Mouse (Mus musculus) liver, adult 2 months (tissue): ENCODE results near the gene Ifnlr1. TPM values are rescaled to one million over a fixed set of nuclear protein-coding genes. Genes with fewer than 3 reads are reported as not detected.

ENCODE experiments used
- DNase-seq: peaks from one replicate; pipeline ENCODE4 v3.0.0-alpha.2; 2011; ENCODE audit warnings: low read depth, low spot score; ENCODE audit errors: extremely low read depth
- H3K27ac ChIP-seq: fragments of 200-500 bp; replicated peaks from 2 replicates; pipeline ENCODE4 v1.5.1; 2012; ENCODE audit warnings: low read depth, mild to moderate bottlenecking, control low read depth, inconsistent platforms, low read length; ENCODE audit not compliant: insufficient read depth
- H3K27me3 ChIP-seq: fragments of 200-500 bp; 2 replicates; pipeline ENCODE4 v1.6.1; 2012; ENCODE audit warnings: mild to moderate bottlenecking, moderate library complexity, low read length, inconsistent platforms; ENCODE audit not compliant: control insufficient read depth, insufficient read depth
- H3K36me3 ChIP-seq: fragments of 200-500 bp; 2 replicates; pipeline ENCODE4 v1.6.1; 2012; ENCODE audit warnings: low read length, inconsistent platforms; ENCODE audit not compliant: control insufficient read depth, insufficient read depth
- H3K4me1 ChIP-seq: fragments of 200-500 bp; 2 replicates; pipeline ENCODE4 v1.6.1; 2011; ENCODE audit warnings: low read length; ENCODE audit not compliant: control insufficient read depth, insufficient read depth
- H3K4me3 ChIP-seq: fragments of 200-500 bp; 2 replicates; pipeline ENCODE4 v1.5.1; 2011; ENCODE audit warnings: low read depth, mild to moderate bottlenecking, control low read depth, low read length, moderate library complexity; ENCODE audit not compliant: insufficient read depth
- H3K79me2 ChIP-seq: fragments of 200-500 bp; 2 replicates; pipeline ENCODE4 v1.6.1; 2012; ENCODE audit warnings: inconsistent platforms, mild to moderate bottlenecking, low read length, moderate library complexity; ENCODE audit not compliant: control insufficient read depth, insufficient read depth
- H3K9ac ChIP-seq: fragments of 200-500 bp; 2 replicates; pipeline ENCODE4 v1.6.1; 2012; ENCODE audit warnings: low read depth, mild to moderate bottlenecking, control low read depth, inconsistent platforms, low read length
- CTCF ChIP-seq: fragments of 200-500 bp; IDR thresholded peaks from 2 replicates; pipeline ENCODE4 v1.5.1; 2011; ENCODE audit warnings: low read depth, low read length, control low read depth
- POLR2A ChIP-seq: fragments of 200-500 bp; IDR thresholded peaks from 2 replicates; pipeline ENCODE4 v1.6.1; 2011; ENCODE audit warnings: low read length, control low read depth; ENCODE audit not compliant: insufficient read depth; ENCODE audit errors: extremely low read depth
- WGBS: fragments of 180-500 bp; shearing (Covaris S2); methylation state at CpG from one replicate; pipeline ENCODE4 v1.1.7; 2018; 5-methylcytosine and 5-hydroxymethylcytosine counted together
- polyA plus RNA-seq: library from polyadenylated mRNA; depleted of rRNA; stranded (reverse); fragments of >200 nt; gene quantifications from 2 replicates; pipeline ENCODE4 v1.2.3, GENCODE M21; 2012
- total RNA-seq: library from RNA; depleted of rRNA; stranded (reverse); fragments of >200 nt; gene quantifications from 2 replicates; pipeline ENCODE4 v1.2.3, GENCODE M21; 2014

Gene Ifnlr1
- total and polyA plus RNA-seq, 2 experiments: under 0.01 to 0.06 TPM

GRCm38 (mm10) chr4:135664656-135665055 lies 21.4 kb upstream of the Ifnlr1 start:
- TF ChIP-seq CTCF: no peak
- TF ChIP-seq POLR2A: no peak
- no peaks in the 10 kb centered on the region for H3K4me1 ChIP-seq
- 92% methylated on average over 6 of the region's 6 CpGs for WGBS
- H3K27me3 ChIP-seq: no peaks in the 10 kb centered on the region
- H3K36me3 ChIP-seq: no peaks in the 10 kb centered on the region
- no peaks in the 10 kb centered on the region for H3K79me2 ChIP-seq
- H3K9ac ChIP-seq: no peak overlapping the region
- no peak overlapping the region for H3K27ac ChIP-seq
- no peak for DNase-seq
- no peak overlapping the region for H3K4me3 ChIP-seq

DNA sequence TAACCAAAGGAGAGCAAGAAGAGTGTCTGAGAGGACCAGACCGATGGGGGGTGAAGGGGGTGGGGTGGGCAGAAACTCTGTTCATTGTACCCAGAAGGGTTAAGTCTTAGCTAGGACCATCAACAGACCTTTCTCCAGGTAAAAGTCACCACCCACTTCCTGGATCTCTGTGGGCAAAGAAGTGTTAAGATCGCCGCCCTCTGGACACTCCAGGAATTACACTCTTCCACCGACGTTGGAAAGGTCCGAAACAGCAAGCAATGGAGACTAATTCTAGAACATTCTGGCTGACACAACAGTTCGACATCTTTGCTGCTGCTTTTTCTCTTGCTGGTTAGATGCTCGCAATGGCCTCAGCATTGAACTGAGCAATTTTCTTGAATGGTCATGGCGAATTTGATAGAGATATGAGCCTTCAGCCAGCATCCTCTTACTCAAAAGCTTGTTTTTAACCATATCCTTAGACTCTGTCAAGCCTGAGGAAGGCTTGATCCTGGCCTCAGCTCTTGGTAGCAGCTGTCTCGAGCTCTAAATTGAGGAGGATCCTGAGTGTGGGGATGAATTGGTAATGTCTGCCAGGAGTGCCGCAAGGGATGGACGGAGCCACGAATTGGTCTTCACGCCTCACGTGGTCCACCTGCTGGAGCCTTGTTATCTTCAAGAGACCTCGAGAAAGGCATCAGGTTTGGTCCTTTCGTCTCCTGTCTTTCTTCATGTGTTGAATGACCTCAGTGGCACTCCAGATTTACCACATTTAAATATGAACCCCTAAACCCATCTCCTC lies 19.7 kb upstream of the Ifnlr1 start:
- no peaks in the 10 kb centered on the region for H3K79me2 ChIP-seq
- H3K4me1 ChIP-seq: no peaks in the 10 kb centered on the region
- H3K27me3 ChIP-seq: no peaks in the 10 kb centered on the region
- H3K9ac ChIP-seq: no peak overlapping the region
- peak; percentile 59; the same call in 1 of the 2 replicates for TF ChIP-seq CTCF
- no peak for TF ChIP-seq POLR2A
- WGBS: 55% methylated on average over 17 of the region's 17 CpGs
- H3K36me3 ChIP-seq: no peaks in the 10 kb centered on the region
- no peak overlapping the region for H3K4me3 ChIP-seq
- DNase-seq: peak; percentile 37
- no peak overlapping the region for H3K27ac ChIP-seq

- no peaks in the 10 kb centered on the region for H3K79me2 ChIP-seq
- peak; percentile 31; the same call in 1 of the 2 replicates for TF ChIP-seq CTCF
- TF ChIP-seq POLR2A: no peak
- no peaks in the 10 kb centered on the region for H3K36me3 ChIP-seq
- H3K4me3 ChIP-seq: no peak overlapping the region
- no peaks in the 10 kb centered on the region for H3K27me3 ChIP-seq
- 11% methylated on average over 16 of the region's 16 CpGs for WGBS
- peak; percentile 28 for DNase-seq
- H3K27ac ChIP-seq: no peak overlapping the region
- H3K9ac ChIP-seq: no peak overlapping the region
- H3K4me1 ChIP-seq: no peaks in the 10 kb centered on the region
These were observed 18.7 kb upstream of the Ifnlr1 start for GRCm38 (mm10) chr4:135667266-135667844.

DNA sequence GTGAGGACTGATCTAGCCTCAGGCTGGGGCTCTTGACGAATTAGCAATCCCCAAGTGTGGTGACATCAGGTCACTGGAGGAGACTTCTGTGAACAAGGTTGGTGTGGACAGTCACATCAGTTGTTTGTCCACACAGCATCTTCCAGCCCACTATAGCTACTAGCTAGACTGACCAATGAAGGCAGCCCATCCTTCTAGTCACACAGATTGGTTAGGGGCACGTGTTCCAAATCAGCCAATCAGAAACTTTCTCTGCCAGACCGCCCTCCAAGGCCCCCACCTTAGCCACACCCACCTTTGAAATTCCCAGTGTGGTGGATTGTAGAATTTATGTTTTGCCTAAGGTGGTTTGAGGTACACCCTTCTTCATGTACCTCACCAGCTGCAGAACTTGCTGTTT lies 12.6 kb upstream of the Ifnlr1 start:
- H3K27me3 ChIP-seq: no peaks in the 10 kb centered on the region; the same call in 1 of the 2 replicates
- H3K4me1 ChIP-seq: no peaks in the 10 kb centered on the region
- WGBS: 72% methylated on average over 3 of the region's 3 CpGs
- no peaks in the 10 kb centered on the region for H3K79me2 ChIP-seq
- no peak overlapping the region for H3K4me3 ChIP-seq
- H3K36me3 ChIP-seq: no peaks in the 10 kb centered on the region
- DNase-seq: no peak
- TF ChIP-seq POLR2A (no peak), CTCF (no peak)
- H3K27ac ChIP-seq: no peak overlapping the region
- no peak overlapping the region for H3K9ac ChIP-seq

DNA sequence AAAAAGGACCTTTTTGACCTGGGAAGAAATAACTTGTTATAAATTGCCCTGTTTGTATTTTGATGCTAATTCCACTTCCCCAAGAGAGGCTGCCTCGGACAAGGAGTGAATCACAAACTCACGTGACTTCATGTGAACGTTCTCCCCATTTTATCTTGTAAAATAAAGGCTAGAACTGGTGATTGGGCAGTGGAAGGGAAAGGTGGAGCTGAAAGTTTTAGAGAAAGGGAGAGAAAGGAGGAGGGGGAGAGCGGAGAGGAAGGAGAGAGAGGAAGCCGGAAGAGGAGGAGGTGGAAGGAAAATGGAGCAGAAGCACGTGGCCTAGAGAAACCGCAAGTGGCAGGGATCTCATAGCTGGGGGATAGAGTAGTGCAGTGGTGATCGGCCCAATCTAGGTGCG lies 11.1 kb upstream of the Ifnlr1 start:
- no peak for TF ChIP-seq CTCF
- no peak for TF ChIP-seq POLR2A
- Histone ChIP-seq H3K79me2 (no peaks in the 10 kb centered on the region), H3K27me3 (peaks cover under 1% of the 10 kb centered on the region; the same call in 1 of the 2 replicates)

DNA sequence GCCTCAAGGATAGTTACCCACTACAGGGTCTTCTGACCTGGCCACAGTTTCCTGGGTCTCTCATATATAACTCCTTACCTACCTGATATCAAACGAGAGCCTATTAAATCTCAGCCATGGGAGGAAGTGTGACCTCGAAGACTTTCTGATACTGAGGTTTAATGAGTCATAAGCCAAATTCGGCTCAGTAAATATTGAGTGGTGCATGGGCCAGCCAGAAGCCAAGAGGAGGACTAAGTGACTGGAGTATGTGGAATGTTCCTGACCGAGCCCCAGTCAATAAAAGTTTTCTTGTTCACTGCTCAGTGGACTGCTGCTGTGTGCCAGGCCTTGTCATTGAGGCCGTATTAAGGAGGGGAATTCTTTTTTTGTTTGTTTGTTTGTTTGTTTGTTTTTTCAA lies 9.6 kb upstream of the Ifnlr1 start:
- Histone ChIP-seq H3K79me2 (no peaks in the 10 kb centered on the region), H3K36me3 (no peaks in the 10 kb centered on the region), H3K9ac (no peak overlapping the region), H3K4me1 (no peaks in the 10 kb centered on the region), H3K27ac (no peak overlapping the region), H3K4me3 (no peak overlapping the region), H3K27me3 (peaks cover 3% of the 10 kb centered on the region; the same call in 1 of the 2 replicates)
- WGBS: 62% methylated on average over 5 of the region's 5 CpGs
- no peak for DNase-seq
- TF ChIP-seq CTCF: no peak
- no peak for TF ChIP-seq POLR2A

More for the DNA sequence above, 11.1 kb upstream of the Ifnlr1 start:
- Histone ChIP-seq H3K36me3 (no peaks in the 10 kb centered on the region), H3K9ac (no peak overlapping the region), H3K4me3 (no peak overlapping the region), H3K4me1 (no peaks in the 10 kb centered on the region), H3K27ac (no peak overlapping the region)
- WGBS: 75% methylated on average over 9 of the region's 9 CpGs
- DNase-seq: no peak
